Mouse (Mus musculus): Measurements from ENCODE around the gene Igf2r.

GRCm38 (mm10) chr17:12782861-12783847 is 13.7 kb upstream of the Igf2r start:
- TF ChIP-seq POLR2A (IDR thresholded peaks at IDR 0.05; ENCODE audit: insufficient read depth, low read depth, low read length) (no peak), CTCF (IDR thresholded peaks at IDR 0.05; ENCODE audit: insufficient read depth, low read depth, low read length) (no peak)

All from olfactory bulb, adult 2 months (tissue).